Mouse (Mus musculus): Measurements from ENCODE around the gene Wwc1. TPM values are rescaled to one million over a fixed set of nuclear protein-coding genes. Genes with fewer than 3 reads are reported as not detected.

Wwc1 gene
- polyA plus RNA-seq, 1 experiment from 2014 or later: 7.8 TPM

Other genes with a start within 250 kb of the Wwc1 start
- gene Pank3, start 211.0 kb downstream of the Wwc1 start, polyA plus RNA-seq (2015; fragmentation: Nextera tagmentation; extraction: Ambion mirVana): 11.8 and 13.2 TPM in 2 replicates
- gene Fbll1, start 181.6 kb downstream of the Wwc1 start, polyA plus RNA-seq (2015; fragmentation: Nextera tagmentation; extraction: Ambion mirVana): not detected in 2 replicates
- 70.9 and 74.9 TPM in 2 replicates for gene Rars, start 146.0 kb downstream of the Wwc1 start, polyA plus RNA-seq (2015; fragmentation: Nextera tagmentation; extraction: Ambion mirVana)

Measured in lung, embryonic 16.5 days (tissue).